Mouse (Mus musculus) embryo, embryonic 10.5 days (tissue): ENCODE measurements around the gene Tdrkh.

Source experiments
- DNase-seq: peaks from one replicate; pipeline ENCODE4 v3.0.0-alpha.2; 2015; ENCODE audit warnings: low spot score

The Tdrkh gene

GRCm38 (mm10) chr3:94389420-94389819 lies 23.7 kb upstream of the Tdrkh start:
- DNase-seq, result no peak

- no peak for DNase-seq
Measured at GRCm38 (mm10) chr3:94391001-94391400, 22.1 kb upstream of the Tdrkh start.

GRCm38 (mm10) chr3:94392128-94392527 lies 20.9 kb upstream of the Tdrkh start:
- DNase-seq, result no peak

- DNase-seq, result no peak
Measured at GRCm38 (mm10) chr3:94393049-94393448, 20.0 kb upstream of the Tdrkh start.

GRCm38 (mm10) chr3:94396336-94396735 lies 16.7 kb upstream of the Tdrkh start:
- DNase-seq, result no peak

- DNase-seq, result no peak
Measured at GRCm38 (mm10) chr3:94396851-94397250, 16.2 kb upstream of the Tdrkh start.

- no peak for DNase-seq
Measured at GRCm38 (mm10) chr3:94398217-94398616, 14.9 kb upstream of the Tdrkh start, which contains the start of gene Lingo4. TSS of gene Lingo4 (plus strand) at chr3:94398517.

GRCm38 (mm10) chr3:94398943-94399481 lies 14.1 kb upstream of the Tdrkh start:
- peak; percentile 72 for DNase-seq

- peak; percentile 68 for DNase-seq
Measured at GRCm38 (mm10) chr3:94399663-94400310, 13.3 kb upstream of the Tdrkh start.

- no peak for DNase-seq
Measured at GRCm38 (mm10) chr3:94402451-94402850, 10.6 kb upstream of the Tdrkh start.

GRCm38 (mm10) chr3:94404366-94405054 lies 8.6 kb upstream of the Tdrkh start:
- peak; percentile 18 for DNase-seq

- DNase-seq, result no peak
Measured at GRCm38 (mm10) chr3:94405561-94405960, 7.5 kb upstream of the Tdrkh start.

GRCm38 (mm10) chr3:94412530-94412929 lies 543 bp upstream of the Tdrkh start:
- no peak for DNase-seq

- no peak for DNase-seq
Measured at GRCm38 (mm10) chr3:94430980-94431379, 17.9 kb downstream of the Tdrkh start.

- DNase-seq, result no peak
Measured at GRCm38 (mm10) chr3:94434305-94434704, 21.2 kb downstream of the Tdrkh start.

GRCm38 (mm10) chr3:94436420-94436819 lies 23.3 kb downstream of the Tdrkh start:
- no peak for DNase-seq

- DNase-seq, result peak; percentile 26
Measured at GRCm38 (mm10) chr3:94441182-94441581, 28.1 kb downstream of the Tdrkh start.

- DNase-seq, result peak; percentile 96
Measured at GRCm38 (mm10) chr3:94442951-94443596, 30.0 kb downstream of the Tdrkh start, which contains the start of gene Mrpl9. TSS of gene Mrpl9 (plus strand) at chr3:94443318.

GRCm38 (mm10) chr3:94443597-94443964 lies 30.5 kb downstream of the Tdrkh start, which contains the start of gene Oaz3:
TSS of gene Oaz3 (minus strand) at chr3:94443915.
- no peak for DNase-seq

- no peak for DNase-seq
Measured at GRCm38 (mm10) chr3:94449377-94449776, 36.3 kb downstream of the Tdrkh start.

GRCm38 (mm10) chr3:94456529-94457000 lies 43.5 kb downstream of the Tdrkh start:
- peak; percentile 98 for DNase-seq

GRCm38 (mm10) chr3:94457055-94457454 lies 44.0 kb downstream of the Tdrkh start:
- DNase-seq, result no peak

- DNase-seq, result no peak
Measured at GRCm38 (mm10) chr3:94459834-94460233, 46.8 kb downstream of the Tdrkh start.
